Mouse (Mus musculus) ES-Bruce4 (cell line): Measurements from ENCODE around the gene Ankfn1. TPM values are rescaled to one million over a fixed set of nuclear protein-coding genes. Genes with fewer than 3 reads are reported as not detected.

Experiments
- H3K27ac ChIP-seq: 2 replicates; pipeline ENCODE4 v1.5.1; 2012; ENCODE audit warnings: low read length, inconsistent platforms; ENCODE audit not compliant: insufficient read depth
- H3K27me3 ChIP-seq: 2 replicates; pipeline ENCODE4 v1.6.1; 2012; ENCODE audit warnings: mild to moderate bottlenecking, low read length, inconsistent platforms; ENCODE audit not compliant: control insufficient read depth, poor library complexity, insufficient read depth, severe bottlenecking
- H3K36me3 ChIP-seq: 2 replicates; pipeline ENCODE4 v1.6.1; 2012; ENCODE audit warnings: inconsistent platforms, mild to moderate bottlenecking, low read length, moderate library complexity; ENCODE audit not compliant: control insufficient read depth, poor library complexity, insufficient read depth, severe bottlenecking
- H3K4me1 ChIP-seq: one replicate; pipeline ENCODE4 v1.8.1; 2011; ENCODE audit warnings: low read length; ENCODE audit not compliant: control insufficient read depth, insufficient read depth
- H3K4me3 ChIP-seq: 2 replicates; pipeline ENCODE4 v1.5.1; 2011; ENCODE audit warnings: low read depth, mild to moderate bottlenecking, low read length
- H3K9ac ChIP-seq: 2 replicates; pipeline ENCODE4 v1.6.1; 2012; ENCODE audit warnings: low read depth, mild to moderate bottlenecking, inconsistent platforms; ENCODE audit not compliant: poor library complexity, severe bottlenecking
- H3K9me3 ChIP-seq: replicated peaks from 2 replicates; pipeline ENCODE4 v1.6.1; 2012; ENCODE audit warnings: mild to moderate bottlenecking, low read length, inconsistent platforms; ENCODE audit not compliant: control insufficient read depth, poor library complexity, insufficient read depth, severe bottlenecking
- CTCF ChIP-seq: IDR thresholded peaks from one replicate; pipeline ENCODE4 v1.8.1; 2011; ENCODE audit warnings: low read depth, low read length
- EP300 ChIP-seq: IDR thresholded peaks from 2 replicates; pipeline ENCODE4 v1.6.1; 2011; ENCODE audit warnings: low read depth, low read length; ENCODE audit not compliant: insufficient read depth
- POLR2A ChIP-seq: IDR thresholded peaks from one replicate; pipeline ENCODE4 v1.8.1; 2011; ENCODE audit warnings: low read length; ENCODE audit not compliant: insufficient read depth
- polyA plus RNA-seq: library from polyadenylated mRNA; stranded (reverse); fragments of >200 nt; gene quantifications from 2 replicates; pipeline ENCODE4 v1.2.4, GENCODE M21; 2011; ENCODE audit warnings: low read depth; ENCODE audit not compliant: missing spikeins, insufficient read depth, insufficient read length

Gene Ankfn1
- polyA plus RNA-seq, 1 experiment: not detected

- H3K9me3 ChIP-seq: no peaks in the 10 kb centered on the region
- no peak overlapping the region for H3K27ac ChIP-seq
- no peak overlapping the region for H3K4me3 ChIP-seq
- no peaks in the 10 kb centered on the region for H3K4me1 ChIP-seq
- no peaks in the 10 kb centered on the region for H3K36me3 ChIP-seq
- TF ChIP-seq CTCF (no peak), POLR2A (no peak), EP300 (no peak)
- no peaks in the 10 kb centered on the region; the same call in none of the 2 replicates for H3K27me3 ChIP-seq
- H3K9ac ChIP-seq: no peak overlapping the region
Observed at GRCm38 (mm10) chr11:89418644-89419043, 358.8 kb downstream of the Ankfn1 start.

DNA sequence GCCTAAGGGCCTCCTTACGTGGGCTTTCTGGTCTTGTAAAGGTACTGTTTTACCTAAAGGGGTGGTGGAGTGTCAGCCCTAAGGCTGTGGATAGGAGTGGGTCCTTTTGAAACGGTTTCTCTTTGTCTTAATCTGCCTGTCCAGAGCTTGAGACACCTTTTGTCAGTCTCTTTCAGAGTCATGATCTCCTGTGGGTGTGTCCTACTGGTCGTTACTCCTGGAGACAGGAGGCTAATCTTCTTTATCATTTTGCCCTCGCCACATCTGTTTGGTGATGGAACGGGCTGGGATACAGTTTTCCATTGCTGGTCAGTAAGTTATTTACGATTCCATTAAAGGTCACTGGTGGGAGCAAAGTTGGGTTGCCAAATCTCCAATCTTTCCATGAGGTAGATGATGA is 360.7 kb downstream of the Ankfn1 start:
- Histone ChIP-seq H3K4me3 (no peak overlapping the region), H3K27me3 (no peaks in the 10 kb centered on the region; the same call in none of the 2 replicates), H3K4me1 (no peaks in the 10 kb centered on the region), H3K36me3 (no peaks in the 10 kb centered on the region), H3K9me3 (no peaks in the 10 kb centered on the region), H3K27ac (no peak overlapping the region), H3K9ac (no peak overlapping the region)
- TF ChIP-seq EP300: no peak
- no peak for TF ChIP-seq POLR2A
- TF ChIP-seq CTCF: no peak

- H3K9me3 ChIP-seq: no peaks in the 10 kb centered on the region
- TF ChIP-seq EP300 (no peak), CTCF (no peak), POLR2A (no peak)
- no peaks in the 10 kb centered on the region for H3K4me1 ChIP-seq
Observed at GRCm38 (mm10) chr11:89408774-89409173, 368.7 kb downstream of the Ankfn1 start.

GRCm38 (mm10) chr11:89404489-89404888 is 373.0 kb downstream of the Ankfn1 start:
- TF ChIP-seq EP300 (no peak), POLR2A (no peak), CTCF (no peak)
- Histone ChIP-seq H3K36me3 (no peaks in the 10 kb centered on the region), H3K4me1 (no peaks in the 10 kb centered on the region), H3K27ac (no peak overlapping the region), H3K4me3 (no peak overlapping the region), H3K27me3 (peaks cover 2% of the 10 kb centered on the region), H3K9me3 (no peaks in the 10 kb centered on the region), H3K9ac (no peak overlapping the region)

More at GRCm38 (mm10) chr11:89408774-89409173, 368.7 kb downstream of the Ankfn1 start:
- H3K27ac ChIP-seq: no peak overlapping the region
- H3K9ac ChIP-seq: no peak overlapping the region
- no peak overlapping the region for H3K4me3 ChIP-seq
- H3K36me3 ChIP-seq: no peaks in the 10 kb centered on the region
- no peaks in the 10 kb centered on the region; the same call in none of the 2 replicates for H3K27me3 ChIP-seq

- no peak for TF ChIP-seq POLR2A
- TF ChIP-seq CTCF: no peak
- TF ChIP-seq EP300: no peak
- no peaks in the 10 kb centered on the region for H3K4me1 ChIP-seq
Observed at GRCm38 (mm10) chr11:89403436-89403835, 374.0 kb downstream of the Ankfn1 start.

GRCm38 (mm10) chr11:89388851-89389250 is 388.6 kb downstream of the Ankfn1 start:
- Histone ChIP-seq H3K4me3 (no peak overlapping the region), H3K27ac (no peak overlapping the region), H3K36me3 (no peaks in the 10 kb centered on the region), H3K4me1 (no peaks in the 10 kb centered on the region), H3K27me3 (peaks cover 6% of the 10 kb centered on the region), H3K9me3 (no peaks in the 10 kb centered on the region), H3K9ac (no peak overlapping the region)
- TF ChIP-seq CTCF: no peak
- no peak for TF ChIP-seq POLR2A
- no peak for TF ChIP-seq EP300

More at GRCm38 (mm10) chr11:89403436-89403835, 374.0 kb downstream of the Ankfn1 start:
- Histone ChIP-seq H3K36me3 (no peaks in the 10 kb centered on the region), H3K27ac (no peak overlapping the region), H3K9me3 (no peaks in the 10 kb centered on the region), H3K4me3 (no peak overlapping the region), H3K9ac (no peak overlapping the region), H3K27me3 (peaks cover 2% of the 10 kb centered on the region)
